Mouse (Mus musculus) gastrocnemius, postnatal 25 days (tissue): Measurements from ENCODE around the gene Rbak. TPM values are rescaled to one million over a fixed set of nuclear protein-coding genes. Genes with fewer than 3 reads are reported as not detected.
A peak's percentile ranks its signal among the peaks of the same experiment; 100 is the strongest.
"Not testable (repeated sequence)": the region's sequence is repeated elsewhere in the genome, so short reads cannot be mapped to it uniquely, and the experiment has no call there.

Source experiments
- DNase-seq: peaks from one replicate; pipeline ENCODE4 v3.0.0; 2022
- long read RNA-seq, 2 experiments: library from polyadenylated mRNA; stranded (forward); transcript quantifications; one replicate each; pipeline ENCODE4 v2.0.0; 2021
- total RNA-seq, 2 experiments: library from RNA; stranded (reverse); gene quantifications; 1 replicate in 1 of 2; 2 replicates in 1 of 2; pipeline ENCODE4 v1.2.3; 2021

Rbak gene
- total RNA-seq = 1 to 10 TPM; 3.6 to 3.7 TPM
- long read RNA-seq, experiment 1, partial matches to known transcripts = 0 of 26 reads
- long read RNA-seq, experiment 1, other reads (novel, unspliced or antisense) = 25 of 26 reads
- long read RNA-seq, experiment 2, partial matches to known transcripts = 0 of 21 reads
- long read RNA-seq, experiment 2, other reads (novel, unspliced or antisense) = 19 of 21 reads

- peak; percentile 93 for DNase-seq
Measured at GRCm38 (mm10) chr5:143180255-143181076, at the start of gene Rbak, which contains the start of gene Spdye4b. Gene Rbak, minus strand, starts transcription at chr5:143180775. Gene Spdye4b, plus strand, starts transcription at chr5:143181017.

GRCm38 (mm10) chr5:143226790-143227189 is 46.2 kb upstream of the Rbak start, which contains the start of gene Spdye4a:
Gene Spdye4a, minus strand, starts transcription at chr5:143226890.
- DNase-seq = no peak

- DNase-seq = no peak
Measured at GRCm38 (mm10) chr5:143222287-143222686, 41.7 kb upstream of the Rbak start.

GRCm38 (mm10) chr5:143220996-143221395 is 40.4 kb upstream of the Rbak start:
- no peak for DNase-seq

- DNase-seq = no peak
Measured at GRCm38 (mm10) chr5:143213832-143214231, 33.3 kb upstream of the Rbak start.

- no peak for DNase-seq
Measured at GRCm38 (mm10) chr5:143205015-143205414, 24.4 kb upstream of the Rbak start.

GRCm38 (mm10) chr5:143196506-143196905 is 15.9 kb upstream of the Rbak start:
- no peak for DNase-seq

GRCm38 (mm10) chr5:143195166-143195565 is 14.6 kb upstream of the Rbak start:
- DNase-seq = no peak

- not testable (repeated sequence) for DNase-seq
Measured at GRCm38 (mm10) chr5:143194747-143195146, 14.2 kb upstream of the Rbak start.

DNA sequence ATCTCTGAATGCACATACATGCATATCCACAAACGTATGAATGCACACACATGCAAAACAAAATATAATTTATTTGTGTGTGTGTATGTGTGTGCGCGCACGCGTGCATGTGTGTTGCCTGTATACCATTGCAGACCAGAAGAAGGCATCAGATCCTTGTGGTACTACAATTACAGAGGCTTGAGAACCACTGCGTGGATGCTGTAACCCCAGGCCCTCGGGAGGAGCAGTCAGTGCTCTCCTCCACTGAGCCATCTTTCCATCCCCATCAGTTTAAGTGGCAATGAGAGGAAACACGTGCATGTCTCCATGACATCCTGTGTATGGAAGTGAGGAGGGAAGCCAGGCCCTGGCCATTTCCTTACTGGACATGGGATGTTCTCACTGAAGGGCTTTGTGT is 12.2 kb upstream of the Rbak start:
- DNase-seq = no peak

DNA sequence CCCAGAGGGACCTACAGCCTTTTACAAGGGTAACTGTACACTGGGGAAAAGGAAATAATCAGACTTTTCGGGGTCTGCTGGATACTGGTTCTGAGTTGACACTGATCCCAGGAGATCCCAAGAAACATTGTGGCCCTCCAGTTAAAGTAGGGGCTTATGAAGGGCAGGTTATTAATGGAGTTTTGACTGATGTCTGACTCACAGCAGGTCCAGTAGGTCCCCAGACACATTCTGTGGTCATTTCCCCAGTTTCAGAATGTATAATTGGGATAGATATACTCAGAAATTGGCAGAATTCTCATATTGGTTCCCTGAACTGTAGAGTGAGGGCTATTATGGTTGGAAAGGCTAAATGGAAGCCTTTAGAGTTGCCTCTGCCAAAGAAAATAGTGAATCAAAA is 7.4 kb upstream of the Rbak start:
- DNase-seq = not testable (repeated sequence)

DNA sequence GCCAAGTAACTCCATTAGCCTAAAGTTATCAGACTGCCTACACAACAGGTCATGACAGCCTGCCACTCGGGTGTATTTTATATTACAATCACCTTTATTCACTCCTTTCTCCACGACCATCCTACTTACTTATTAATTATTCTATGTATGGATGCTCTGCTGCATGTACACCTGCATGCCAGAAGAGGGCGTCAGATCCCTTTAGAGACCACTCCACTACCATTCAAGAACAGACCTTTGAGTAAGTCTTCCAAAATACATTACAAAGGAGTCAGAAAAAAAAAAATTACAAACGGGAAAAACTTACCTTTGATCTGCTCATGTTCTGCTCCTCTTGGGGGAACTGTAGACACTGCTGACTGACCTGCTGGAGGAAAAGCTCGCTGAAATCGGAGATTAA is 1.4 kb downstream of the Rbak start:
- DNase-seq = no peak

DNA sequence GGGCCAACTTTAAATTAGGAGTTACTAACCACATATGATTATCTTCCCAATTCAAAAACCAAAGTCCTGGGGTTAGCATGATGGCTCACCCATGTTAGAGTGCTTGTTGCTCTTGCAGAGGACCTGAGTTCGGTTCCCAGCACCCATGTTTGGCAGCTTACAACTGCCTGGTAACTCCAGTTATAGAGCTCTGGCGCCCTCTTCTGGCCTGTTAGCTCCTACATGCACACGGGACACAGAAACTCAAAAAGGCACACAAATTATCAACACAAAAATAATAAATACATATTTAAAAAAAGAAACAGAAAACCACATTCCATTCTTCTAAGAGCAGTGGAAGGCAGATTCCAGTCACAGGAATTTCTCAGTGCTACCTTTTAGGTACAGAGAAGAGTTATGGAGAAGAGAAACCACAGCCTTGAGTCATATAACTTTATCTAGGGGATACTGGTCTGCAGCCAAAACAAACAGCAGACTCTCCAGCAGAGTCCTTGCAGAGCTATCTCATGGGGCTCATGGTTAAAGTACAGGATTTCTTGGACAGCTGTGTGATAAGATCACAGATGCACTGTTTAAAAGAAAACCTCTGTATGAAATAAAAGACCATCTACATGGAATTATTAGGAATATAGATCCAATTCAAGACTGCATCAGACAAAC is 2.9 kb downstream of the Rbak start:
- no peak for DNase-seq

DNA sequence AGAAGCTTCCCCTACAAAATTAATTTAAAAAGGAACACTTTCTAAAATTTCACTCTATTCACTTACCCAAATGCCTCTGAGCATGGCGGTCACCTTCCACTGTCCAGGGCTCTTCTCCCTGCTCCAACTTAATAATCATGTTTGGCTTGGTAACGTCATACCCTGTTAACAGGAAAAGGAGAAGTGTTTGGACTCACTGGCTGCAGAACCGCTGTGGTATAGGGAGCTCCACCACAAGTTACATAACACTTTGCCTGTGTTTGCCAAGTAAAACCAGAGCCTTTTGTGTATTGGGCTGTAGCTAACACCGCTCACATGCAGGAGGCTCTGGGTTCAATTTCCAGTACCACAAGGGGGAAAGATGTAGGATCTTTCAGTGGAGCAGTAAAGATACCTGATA is 4.6 kb downstream of the Rbak start:
- no peak for DNase-seq

GRCm38 (mm10) chr5:143165508-143166070 is 15.0 kb downstream of the Rbak start:
- no peak for DNase-seq

DNA sequence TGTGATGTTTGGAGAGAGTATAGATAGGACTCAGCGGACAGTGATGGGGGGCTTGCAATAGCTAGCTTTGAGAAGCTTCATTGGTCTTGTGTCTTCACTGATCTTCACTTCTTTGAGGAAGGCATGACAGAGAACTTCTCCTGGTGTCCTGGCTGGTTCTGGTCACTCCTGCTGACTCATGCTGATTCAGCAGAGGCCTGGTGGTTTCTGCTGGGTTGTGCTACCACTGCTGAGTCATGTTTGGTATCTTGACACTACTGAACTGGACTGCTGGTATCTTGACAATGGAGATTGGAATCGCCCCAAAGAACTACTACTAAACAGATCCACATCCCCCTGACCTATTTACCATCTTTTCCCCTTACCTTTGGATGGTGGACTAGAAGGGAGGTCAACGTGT is 25.0 kb downstream of the Rbak start:
- no peak for DNase-seq

DNA sequence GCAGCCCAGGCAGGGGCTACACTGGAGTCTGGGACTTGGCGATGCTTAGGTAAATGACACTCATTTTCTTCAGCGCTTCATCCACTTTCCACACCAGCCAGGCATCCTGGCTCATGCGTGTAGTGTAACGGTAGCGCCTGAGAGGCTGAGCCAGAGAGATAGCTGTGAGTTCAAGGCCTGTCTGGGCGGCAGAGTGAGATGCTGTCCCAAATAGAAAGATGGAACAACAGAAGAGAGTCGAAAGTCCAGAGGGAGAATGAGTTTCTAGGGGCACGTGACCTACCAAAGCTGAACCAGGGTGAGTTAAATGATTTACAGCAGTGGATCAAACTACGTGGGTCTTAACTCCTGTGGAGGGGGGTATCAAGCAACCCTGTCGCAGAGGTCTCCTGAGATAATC is 26.8 kb downstream of the Rbak start:
- no peak for DNase-seq

- no peak for DNase-seq
Measured at GRCm38 (mm10) chr5:143150044-143150443, 30.5 kb downstream of the Rbak start.

DNA sequence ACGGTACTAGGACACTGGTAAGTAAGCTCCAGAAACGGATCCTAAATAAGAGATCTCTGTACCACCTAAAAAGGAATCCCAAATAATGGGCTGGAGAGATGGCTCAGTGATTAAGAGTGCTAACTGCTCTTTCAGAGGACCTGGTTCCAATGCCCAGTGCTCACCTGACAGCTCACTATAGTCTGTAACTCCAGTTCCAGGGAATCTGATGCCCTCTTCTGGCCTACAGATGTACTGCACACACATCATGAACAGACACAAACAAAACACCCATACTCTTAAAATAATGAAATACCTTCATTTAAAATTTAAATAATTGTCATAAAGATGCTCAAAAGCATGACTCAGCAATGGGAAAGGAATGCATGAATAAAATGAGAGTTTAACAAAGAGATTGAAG is 31.0 kb downstream of the Rbak start:
- no peak for DNase-seq

DNA sequence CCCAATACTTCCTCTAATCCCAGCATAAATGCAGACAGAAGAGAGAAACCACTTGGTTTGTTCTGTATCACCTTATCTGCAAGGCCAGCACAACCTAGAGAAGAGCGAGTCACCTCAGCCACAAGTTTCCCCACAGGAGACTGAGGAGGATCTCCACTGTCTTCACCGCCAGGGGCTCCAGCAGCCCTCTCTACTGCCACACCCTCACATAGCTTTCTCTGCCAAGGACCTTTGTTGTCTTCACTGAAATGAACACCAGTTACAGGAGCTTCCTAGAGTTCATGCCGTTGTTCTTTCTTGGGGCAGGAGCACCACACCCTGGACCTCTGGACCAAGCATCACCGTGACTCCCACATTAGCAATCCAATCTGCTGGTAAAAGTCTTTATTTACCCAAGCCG is 31.9 kb downstream of the Rbak start:
- DNase-seq = no peak

DNA sequence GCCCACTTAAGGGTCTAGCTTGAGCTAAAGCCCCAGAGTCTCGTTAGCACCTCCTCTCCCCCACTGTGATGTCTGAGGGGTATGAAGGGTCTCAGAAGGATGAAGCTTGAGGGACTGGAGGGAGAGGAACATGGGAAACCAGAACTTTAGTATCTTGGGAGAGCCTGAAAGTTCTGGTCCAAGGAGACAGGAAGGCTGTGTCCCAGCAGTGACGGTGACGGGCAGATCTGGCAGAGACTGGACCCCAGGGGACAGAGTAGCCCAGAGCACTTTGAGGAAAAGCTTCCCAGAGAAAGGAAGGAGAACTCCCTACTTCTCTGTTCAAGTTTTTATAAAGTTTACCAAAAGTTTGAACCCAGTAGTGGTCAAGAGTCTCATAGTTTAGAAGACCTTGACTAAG is 33.1 kb downstream of the Rbak start, which contains the start of gene Olfr718-ps1:
TSS of gene Olfr718-ps1 (minus strand) at position 101 of the 400 bp plus-strand sequence.
- no peak for DNase-seq

DNA sequence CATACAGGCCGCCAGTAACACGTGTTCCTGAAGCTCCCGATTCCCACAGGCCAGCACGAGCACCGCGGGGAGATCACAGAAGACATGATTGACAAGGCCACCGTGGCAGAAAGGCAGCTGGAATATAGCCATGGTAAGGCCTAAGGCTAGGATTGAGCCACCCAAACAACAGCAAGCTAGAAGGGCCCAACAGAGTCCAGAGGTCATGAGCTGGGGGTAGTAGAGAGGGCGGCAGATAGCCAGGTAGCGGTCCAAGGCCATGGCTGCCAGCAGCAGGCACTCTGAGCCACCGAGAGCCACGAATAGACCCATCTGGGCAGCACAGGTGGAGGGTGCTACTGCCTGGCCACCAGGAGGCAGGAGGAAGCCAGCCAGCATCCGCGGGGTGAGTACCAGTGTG is 43.0 kb downstream of the Rbak start:
- no peak for DNase-seq

DNA sequence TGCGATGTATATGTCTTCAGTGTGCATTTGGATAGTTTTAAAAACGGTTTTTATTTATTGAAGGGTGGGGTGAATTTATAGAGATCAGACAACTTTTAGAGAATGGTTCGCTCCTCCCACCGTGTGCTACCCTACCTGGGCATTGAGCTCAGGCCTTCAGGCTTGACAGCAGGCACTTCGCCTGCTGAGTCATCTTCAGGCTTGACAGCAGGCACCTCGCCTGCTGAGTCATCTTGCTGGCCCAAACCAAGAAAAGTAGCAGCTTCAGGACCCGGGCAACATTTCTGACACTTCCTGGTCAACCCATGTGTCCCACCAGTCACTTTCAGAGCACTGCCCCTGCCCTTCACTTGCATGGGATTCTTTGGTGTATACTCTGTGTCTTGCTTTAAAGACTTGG is 45.5 kb downstream of the Rbak start:
- no peak for DNase-seq
